Mouse (Mus musculus) B cell, adult (primary cell): Measurements from ENCODE around the gene Ppif. TPM values are rescaled to one million over a fixed set of nuclear protein-coding genes. Genes with fewer than 3 reads are reported as not detected.

Source experiments
- total RNA-seq: library from RNA; stranded (reverse); gene quantifications from 4 replicates; pipeline ENCODE4 v1.2.4, GENCODE M21; 2023; ENCODE audit not compliant: inconsistent age

The Ppif gene
- 25.4 to 31.2 TPM (median 26.8 TPM) in 4 replicates for total RNA-seq

GRCm38 (mm10) chr14:25693888-25694568 lies at the start of gene Ppif:
TSS of gene Ppif (plus strand) at chr14:25694154.

Other genes with a start within 250 kb of the Ppif start
- gene Zmiz1, start 235.0 kb upstream of the Ppif start, total RNA-seq = 94.8 to 108 TPM (median 103 TPM) in 4 replicates
- gene Zcchc24, start 74.9 kb downstream of the Ppif start, total RNA-seq = 18.6 to 20.3 TPM (median 19.7 TPM) in 4 replicates
- gene Anxa11, start 148.0 kb downstream of the Ppif start, total RNA-seq = 80.3 to 87.7 TPM (median 84.2 TPM) in 4 replicates
- not detected in 4 replicates for gene Plac9a, start 208.9 kb downstream of the Ppif start, total RNA-seq
- gene Tmem254a, start 233.5 kb downstream of the Ppif start, total RNA-seq = 4.3 to 8.0 TPM (median 6.6 TPM) in 4 replicates
- not detected in 4 replicates for gene Cphx1, start 244.2 kb downstream of the Ppif start, total RNA-seq